Mouse (Mus musculus) liver, embryonic 14 days (tissue): ENCODE measurements around the gene Rab38. TPM values are rescaled to one million over a fixed set of nuclear protein-coding genes. Genes with fewer than 3 reads are reported as not detected.

Experiments used
- polyA plus RNA-seq: library from polyadenylated mRNA; depleted of rRNA; stranded (reverse); fragments of >200 nt; gene quantifications from 2 replicates; pipeline ENCODE4 v1.2.3, GENCODE M21; 2012; rRNA removed

Gene Rab38
- 2.1 and 2.3 TPM in 2 replicates for polyA plus RNA-seq

DNA sequence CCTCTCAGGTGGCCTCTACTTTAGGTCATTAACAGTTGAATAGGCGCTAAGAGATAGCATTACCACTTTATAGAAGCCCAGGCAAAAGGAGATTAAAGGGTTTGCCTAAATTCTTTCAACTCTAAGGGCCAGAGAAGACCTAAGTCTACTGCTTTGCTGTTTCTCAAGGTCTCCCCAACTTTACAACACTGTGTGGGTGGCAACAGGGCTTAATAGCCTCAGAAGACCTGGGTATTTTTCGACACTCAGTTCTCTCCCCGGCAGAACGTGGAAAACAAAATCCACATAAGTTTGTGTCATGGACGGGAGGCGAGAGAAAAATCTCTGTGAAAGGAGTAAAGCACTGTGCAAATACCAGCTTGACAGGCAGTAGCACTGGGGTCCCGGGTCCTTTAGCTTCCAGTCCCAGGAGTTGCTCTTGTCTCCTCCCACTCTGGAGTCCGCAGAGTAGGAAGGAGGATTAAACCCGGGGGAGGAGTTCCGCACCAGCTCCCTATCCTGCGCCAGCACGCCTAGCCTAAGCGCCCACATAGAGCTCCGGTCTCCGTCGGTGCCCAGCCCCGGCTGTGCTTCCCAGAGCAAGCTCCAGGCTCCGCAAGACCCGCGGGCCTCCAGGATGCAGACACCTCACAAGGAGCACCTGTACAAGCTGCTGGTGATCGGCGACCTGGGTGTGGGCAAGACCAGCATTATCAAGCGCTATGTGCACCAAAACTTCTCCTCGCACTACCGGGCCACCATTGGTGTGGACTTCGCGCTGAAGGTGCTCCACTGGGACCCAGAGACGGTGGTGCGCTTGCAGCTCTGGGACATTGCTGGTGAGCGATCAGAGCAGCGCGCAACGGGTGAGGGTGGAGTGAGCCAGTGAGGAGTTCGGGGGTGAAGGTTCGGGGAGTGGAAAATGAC, at the start of gene Rab38:
TSS of gene Rab38 (plus strand) at position 488 of the 906 bp plus-strand sequence.

Other genes starting within 250 kb of the Rab38 start
- 14.9 and 18.8 TPM in 2 replicates for gene Ctsc, start 152.2 kb upstream of the Rab38 start, polyA plus RNA-seq